In genomic region chr6:133875906-133876462, GRCm38 (mm10) we compare ENCODE assay signal across 9 mouse cellular contexts. TPM values are rescaled to one million over a fixed set of nuclear protein-coding genes. Genes with fewer than 3 reads are reported as not detected.
DNase-seq lines count a peak whose midpoint lies in the region; ATAC-seq and TF ChIP-seq lines count a peak whose summit lies in the region.
"Had no signal": no experiment of that assay in that cellular context is flagged by ENCODE, and none has a peak within 500 bp of the region (broad histone marks: within the 10 kb centered on the region; RNA-seq: fewer than 3 reads in every experiment).

No protein-coding gene starts in this region.

- no peak overlapping the region for H3K4me3 ChIP-seq in thymus, adult 2 months (ENCODE audit: control insufficient read depth, insufficient read depth, low read length)
- no peak overlapping the region for H3K4me3 ChIP-seq in forebrain, embryonic 10.5 days

- no peak overlapping the region for H3K27ac ChIP-seq in thymus, adult 2 months (ENCODE audit: control insufficient read depth, insufficient read depth, low read length)
- no peak overlapping the region for H3K27ac ChIP-seq in forebrain, embryonic 10.5 days

- no peaks in the 10 kb centered on the region for H3K4me1 ChIP-seq in thymus, adult 2 months (replicated peaks; ENCODE audit: control insufficient read depth, insufficient read depth, low read length)
- peaks cover 3% of the 10 kb centered on the region; the same call in 1 of the 2 replicates for H3K4me1 ChIP-seq in forebrain, embryonic 10.5 days

- ATAC-seq in megakaryocyte-erythroid progenitor cell, adult 5-6 weeks (replicated peaks; ENCODE audit: low FRiP score, low TSS enrichment, poor library complexity, severe bottlenecking): peak; percentile 70; the same call in 1 of the 2 replicates

- 25% methylated on average over 12 of the region's 12 CpGs for WGBS in thymus, adult 2 months
- 36% methylated on average over 12 of the region's 12 CpGs for WGBS in forebrain, embryonic 10.5 days
- WGBS in large intestine, adult 2 months: 19% methylated on average over 12 of the region's 12 CpGs

- TF ChIP-seq POLR2A in thymus, adult 2 months (IDR thresholded peaks at IDR 0.05; ENCODE audit: control insufficient read depth, extremely low read depth, insufficient read depth, low read length, poor library complexity): no peak

- H3K9me3 ChIP-seq in forebrain, embryonic 10.5 days: no peaks in the 10 kb centered on the region

- no peaks in the 10 kb centered on the region for H3K36me3 ChIP-seq in thymus, adult 2 months (ENCODE audit: control insufficient read depth, insufficient read depth, low read length)
- H3K36me3 ChIP-seq in forebrain, embryonic 10.5 days (replicated peaks): no peaks in the 10 kb centered on the region

- H3K27me3 ChIP-seq in thymus, adult 2 months (ENCODE audit: control insufficient read depth, insufficient read depth, low read length): no peaks in the 10 kb centered on the region
- H3K27me3 ChIP-seq in forebrain, embryonic 10.5 days (ENCODE audit: poor library complexity, severe bottlenecking): no peaks in the 10 kb centered on the region

- TF ChIP-seq CTCF in thymus, adult 2 months (IDR thresholded peaks at IDR 0.05; ENCODE audit: borderline replicate concordance, control insufficient read depth, extremely low read depth, insufficient read depth, low read length, poor library complexity): no peak

- DNase-seq in adrenal gland, adult 2 months: peak; percentile 16
- no peak for DNase-seq in adrenal gland, postnatal 25 days
- DNase-seq in thymus, adult 2 months: peak; percentile 18
- no peak for DNase-seq in thymus, postnatal 36 days
- peak; percentile 21 for DNase-seq in forebrain, embryonic 10.5 days (ENCODE audit: extremely low spot score, low spot score)
- DNase-seq in large intestine, adult 2 months (ENCODE audit: low read depth, low spot score): peak; percentile 7
- DNase-seq in telencephalon, adult 2 months (ENCODE audit: low read depth, low spot score): peak; percentile 4

RNA-seq across cellular contexts. Expression of gene Kap, which starts 22.4 kb away (rescaled TPM):
- total RNA-seq in adrenal gland, adult 2 months (2021): 1 to 10 TPM in 1 of 2 experiments, not detected in 1; 4.4 TPM
- polyA plus RNA-seq in adrenal gland, adult 2 months (2012; rRNA removed): not detected in 2 replicates
- not detected in 2 replicates for total RNA-seq in adrenal gland, postnatal 25 days (2021)
- 1.1 TPM in 1 of 2 replicates, not detected in the other for polyA plus RNA-seq in thymus, adult 2 months (2012; rRNA removed)
- polyA plus RNA-seq in forebrain, embryonic 10.5 days (2016; fragmentation: Nextera tagmentation; extraction: Ambion mirVana): not detected in 2 replicates
- not detected in 2 replicates for polyA plus RNA-seq in large intestine, adult 2 months (2012; rRNA removed)
- total RNA-seq in megakaryocyte-erythroid progenitor cell, adult 5-6 weeks (2014; fragmentation: Nextera tagmentation): not detected in 2 replicates
- not detected in 2 replicates for total RNA-seq in megakaryocyte-erythroid progenitor cell, adult 5-6 weeks (2017)
- polyA plus RNA-seq: heart, embryonic 16.5 days had no signal

Comparison
In these comparisons a context has a peak if more than half of its experiments do, and no peak if none do; other contexts are left out.
1. DNase-seq: peak in adrenal gland, adult 2 months (single experiment), thymus, adult 2 months (single experiment), forebrain, embryonic 10.5 days (single experiment), large intestine, adult 2 months (single experiment) and telencephalon, adult 2 months (single experiment); none in adrenal gland, postnatal 25 days (single experiment) and thymus, postnatal 36 days (0 of 2).